Comparison of ENCODE assay signal across 9 mouse cellular contexts in genomic region chr7:142471884-142472570, GRCm38 (mm10). TPM values are rescaled to one million over a fixed set of nuclear protein-coding genes. Genes with fewer than 3 reads are reported as not detected.
A peak's percentile ranks its signal among the peaks of the same experiment; 100 is the strongest.
DNase-seq lines count a peak whose midpoint lies in the region; ATAC-seq and TF ChIP-seq lines count a peak whose summit lies in the region.
"Had no signal": no experiment of that assay in that cellular context is flagged by ENCODE, and none has a peak within 500 bp of the region (broad histone marks: within the 10 kb centered on the region; RNA-seq: fewer than 3 reads in every experiment).

No protein-coding gene starts in this region.

- 0 out of 2 replicates have a peak overlapping the region, but pooled peaks have one; percentile 12 for H3K27ac ChIP-seq in forebrain, embryonic 11.5 days (ENCODE audit: low read depth, low read length)
- no peak overlapping the region for H3K27ac ChIP-seq in forebrain, postnatal 0 days (ENCODE audit: low read depth, low read length)
- H3K27ac ChIP-seq in forebrain, embryonic 16.5 days (ENCODE audit: low read length): no peak overlapping the region
- peak overlapping the region; percentile 76 for H3K27ac ChIP-seq in limb, embryonic 11.5 days (replicated peaks; ENCODE audit: low read depth, low read length)

- H3K9ac ChIP-seq in forebrain, embryonic 11.5 days (ENCODE audit: low read length): peak overlapping the region; percentile 37; the same call in 1 of the 2 replicates
- H3K9ac ChIP-seq in forebrain, postnatal 0 days: no peak overlapping the region
- H3K9ac ChIP-seq in forebrain, embryonic 16.5 days (replicated peaks; ENCODE audit: low read depth, low read length): peak overlapping the region; percentile 22; the same call in 1 of the 2 replicates
- H3K9ac ChIP-seq in limb, embryonic 11.5 days (ENCODE audit: low read length): peak overlapping the region; percentile 62

- no peaks in the 10 kb centered on the region for H3K27me3 ChIP-seq in forebrain, embryonic 11.5 days (ENCODE audit: control insufficient read depth, insufficient read depth, low read length)
- no peaks in the 10 kb centered on the region for H3K27me3 ChIP-seq in forebrain, postnatal 0 days (ENCODE audit: insufficient read depth, low read length)
- no peaks in the 10 kb centered on the region for H3K27me3 ChIP-seq in forebrain, embryonic 16.5 days (replicated peaks; ENCODE audit: control insufficient read depth, insufficient read depth, low read length)
- no peaks in the 10 kb centered on the region for H3K27me3 ChIP-seq in limb, embryonic 11.5 days (ENCODE audit: control insufficient read depth, insufficient read depth, low read length)
- H3K27me3 ChIP-seq: CH12.LX had no signal

- TF ChIP-seq CTCF in forebrain, postnatal 0 days (IDR thresholded peaks at IDR 0.05; ENCODE audit: low read depth): no peak

- no peak overlapping the region for H3K4me3 ChIP-seq in forebrain, embryonic 11.5 days (ENCODE audit: low read depth, low read length)
- no peak overlapping the region for H3K4me3 ChIP-seq in forebrain, postnatal 0 days (ENCODE audit: low read depth, low read length)
- no peak overlapping the region for H3K4me3 ChIP-seq in forebrain, embryonic 16.5 days (replicated peaks; ENCODE audit: low read length)
- H3K4me3 ChIP-seq in limb, embryonic 11.5 days (ENCODE audit: low read depth, low read length): no peak overlapping the region

- H3K9me3 ChIP-seq in forebrain, embryonic 11.5 days (ENCODE audit: control insufficient read depth, low read length): no peaks in the 10 kb centered on the region
- no peaks in the 10 kb centered on the region for H3K9me3 ChIP-seq in forebrain, postnatal 0 days (ENCODE audit: low read length)
- H3K9me3 ChIP-seq in forebrain, embryonic 16.5 days (ENCODE audit: control insufficient read depth, low read length): no peaks in the 10 kb centered on the region
- no peaks in the 10 kb centered on the region for H3K9me3 ChIP-seq in limb, embryonic 11.5 days (ENCODE audit: control insufficient read depth, low read length)

- peaks cover 11% of the 10 kb centered on the region; the same call in 1 of the 2 replicates for H3K4me1 ChIP-seq in forebrain, embryonic 11.5 days (replicated peaks; ENCODE audit: control insufficient read depth, insufficient read depth, low read length)
- no peaks in the 10 kb centered on the region for H3K4me1 ChIP-seq in forebrain, postnatal 0 days (ENCODE audit: insufficient read depth)
- peaks cover 12% of the 10 kb centered on the region for H3K4me1 ChIP-seq in forebrain, embryonic 16.5 days (replicated peaks; ENCODE audit: control insufficient read depth, insufficient read depth, low read length)
- peaks cover 22% of the 10 kb centered on the region for H3K4me1 ChIP-seq in limb, embryonic 11.5 days (ENCODE audit: control insufficient read depth, insufficient read depth, low read length)

- H3K36me3 ChIP-seq in forebrain, embryonic 11.5 days (ENCODE audit: control insufficient read depth, insufficient read depth, low read length): no peaks in the 10 kb centered on the region
- H3K36me3 ChIP-seq in forebrain, postnatal 0 days (ENCODE audit: insufficient read depth): no peaks in the 10 kb centered on the region
- H3K36me3 ChIP-seq in forebrain, embryonic 16.5 days (ENCODE audit: control insufficient read depth, insufficient read depth): no peaks in the 10 kb centered on the region
- H3K36me3 ChIP-seq in limb, embryonic 11.5 days (ENCODE audit: control insufficient read depth, insufficient read depth, low read length): no peaks in the 10 kb centered on the region

- no peak for ATAC-seq in forebrain, embryonic 11.5 days (replicated peaks; ENCODE audit: low FRiP score)
- ATAC-seq in forebrain, postnatal 0 days: no peak
- no peak for ATAC-seq in forebrain, embryonic 16.5 days
- ATAC-seq in limb, embryonic 11.5 days (ENCODE audit: insufficient number of reproducible peaks, low FRiP score, low TSS enrichment, low read depth): no peak
- no peak for ATAC-seq in CD4-positive, CD25-positive, alpha-beta regulatory T cell, adult 4 months

- 42% methylated on average over 15 of the region's 15 CpGs for WGBS in forebrain, embryonic 11.5 days
- WGBS in forebrain, postnatal 0 days: 42% methylated on average over 15 of the region's 15 CpGs
- 40% methylated on average over 15 of the region's 15 CpGs for WGBS in forebrain, embryonic 16.5 days
- 26% methylated on average over 15 of the region's 15 CpGs for WGBS in limb, embryonic 11.5 days

- peak; percentile 54 for DNase-seq in forebrain, embryonic 11.5 days (ENCODE audit: low spot score)
- DNase-seq in forebrain, postnatal 0 days: no peak
- DNase-seq in 3T3-L1 (ENCODE audit: low read depth, low spot score): peak; percentile 17
- DNase-seq in limb, embryonic 11.5 days (ENCODE audit: low spot score): peak; percentile 36
- DNase-seq in spleen, adult 12 weeks (ENCODE audit: low spot score): no peak
- no peak for DNase-seq in left cerebral cortex, adult 18-20 months (ENCODE audit: low spot score in 2 of 2)

- no peak overlapping the region for H3K4me2 ChIP-seq in forebrain, embryonic 11.5 days (ENCODE audit: low read depth, low read length, severe bottlenecking)
- no peak overlapping the region for H3K4me2 ChIP-seq in forebrain, postnatal 0 days (ENCODE audit: low read depth)
- H3K4me2 ChIP-seq in forebrain, embryonic 16.5 days (ENCODE audit: low read length): no peak overlapping the region
- peak overlapping the region; percentile 22 for H3K4me2 ChIP-seq in limb, embryonic 11.5 days (ENCODE audit: low read depth, severe bottlenecking)

RNA-seq across cellular contexts. Expression of gene Lsp1, which starts 11.4 kb away (rescaled TPM):
- 8.7 and 9.8 TPM in 2 replicates for polyA plus RNA-seq in forebrain, embryonic 11.5 days (2014; fragmentation: Nextera tagmentation; extraction: Ambion mirVana)
- 5.7 and 7.9 TPM in 2 replicates for total RNA-seq in forebrain, postnatal 0 days (2014; rRNA removed)
- 5.5 and 6.4 TPM in 2 replicates for polyA plus RNA-seq in forebrain, postnatal 0 days (2015; fragmentation: Nextera tagmentation; extraction: Ambion mirVana)
- 3.5 and 5.5 TPM in 2 replicates for polyA plus RNA-seq in forebrain, embryonic 16.5 days (2015; fragmentation: Nextera tagmentation; extraction: Ambion mirVana)
- polyA plus RNA-seq in limb, embryonic 11.5 days (2014; fragmentation: Nextera tagmentation; extraction: Ambion mirVana): 22.8 and 23.3 TPM in 2 replicates
- total RNA-seq in left cerebral cortex, adult 18-20 months (2021): 1 to 10 TPM; 4.2 to 5.7 TPM
- polyA plus RNA-seq in CD4-positive, CD25-positive, alpha-beta regulatory T cell, adult 4 months (2017; shearing (Covaris generic)): 1,000 to 10,000 TPM; 1,098 to 1,582 TPM

RNA-seq across cellular contexts. Expression of gene Tnnt3, which starts 26.6 kb away (rescaled TPM):
- 1.00 and 1.0 TPM in 2 replicates for polyA plus RNA-seq in forebrain, embryonic 11.5 days (2014; fragmentation: Nextera tagmentation; extraction: Ambion mirVana)
- total RNA-seq in forebrain, postnatal 0 days (2014; rRNA removed): 1.2 and 1.6 TPM in 2 replicates
- polyA plus RNA-seq in forebrain, postnatal 0 days (2015; fragmentation: Nextera tagmentation; extraction: Ambion mirVana): 1.2 and 1.4 TPM in 2 replicates
- 0.73 and 1.2 TPM in 2 replicates for polyA plus RNA-seq in forebrain, embryonic 16.5 days (2015; fragmentation: Nextera tagmentation; extraction: Ambion mirVana)
- 8.0 and 10.8 TPM in 2 replicates for polyA plus RNA-seq in limb, embryonic 11.5 days (2014; fragmentation: Nextera tagmentation; extraction: Ambion mirVana)
- not detected for total RNA-seq in left cerebral cortex, adult 18-20 months (2021)
- polyA plus RNA-seq in CD4-positive, CD25-positive, alpha-beta regulatory T cell, adult 4 months (2017; shearing (Covaris generic)): 1 to 10 TPM; 2.5 to 5.7 TPM

RNA-seq across cellular contexts. Expression of gene Tnni2, which starts 30.4 kb away (rescaled TPM):
- 1.3 TPM in 1 of 2 replicates, not detected in the other for polyA plus RNA-seq in forebrain, embryonic 11.5 days (2014; fragmentation: Nextera tagmentation; extraction: Ambion mirVana)
- 0.33 and 2.8 TPM in 2 replicates for total RNA-seq in forebrain, postnatal 0 days (2014; rRNA removed)
- 0.21 and 1.5 TPM in 2 replicates for polyA plus RNA-seq in forebrain, postnatal 0 days (2015; fragmentation: Nextera tagmentation; extraction: Ambion mirVana)
- 0.89 TPM in 1 of 2 replicates, not detected in the other for polyA plus RNA-seq in forebrain, embryonic 16.5 days (2015; fragmentation: Nextera tagmentation; extraction: Ambion mirVana)
- 7.0 and 10.3 TPM in 2 replicates for polyA plus RNA-seq in limb, embryonic 11.5 days (2014; fragmentation: Nextera tagmentation; extraction: Ambion mirVana)
- total RNA-seq in left cerebral cortex, adult 18-20 months (2021): under 1 TPM in 1 of 2 experiments, not detected in 1; 0.44 TPM
- polyA plus RNA-seq in CD4-positive, CD25-positive, alpha-beta regulatory T cell, adult 4 months (2017; shearing (Covaris generic)): not detected

RNA-seq across cellular contexts. Expression of gene Syt8, which starts 37.4 kb away (rescaled TPM):
- not detected in 2 replicates for polyA plus RNA-seq in forebrain, embryonic 11.5 days (2014; fragmentation: Nextera tagmentation; extraction: Ambion mirVana)
- not detected in 2 replicates for total RNA-seq in forebrain, postnatal 0 days (2014; rRNA removed)
- polyA plus RNA-seq in forebrain, postnatal 0 days (2015; fragmentation: Nextera tagmentation; extraction: Ambion mirVana): not detected in 2 replicates
- not detected in 2 replicates for polyA plus RNA-seq in forebrain, embryonic 16.5 days (2015; fragmentation: Nextera tagmentation; extraction: Ambion mirVana)
- polyA plus RNA-seq in limb, embryonic 11.5 days (2014; fragmentation: Nextera tagmentation; extraction: Ambion mirVana): 0.62 TPM in 1 of 2 replicates, not detected in the other
- not detected for total RNA-seq in left cerebral cortex, adult 18-20 months (2021)
- not detected for polyA plus RNA-seq in CD4-positive, CD25-positive, alpha-beta regulatory T cell, adult 4 months (2017; shearing (Covaris generic))
- total RNA-seq: CH12.LX had no signal

Comparison
In these comparisons a context has a peak if more than half of its experiments do, and no peak if none do; other contexts are left out.
1. DNase-seq: peak in forebrain, embryonic 11.5 days (single experiment), 3T3-L1 (single experiment) and limb, embryonic 11.5 days (single experiment); none in forebrain, postnatal 0 days (single experiment), spleen, adult 12 weeks (single experiment) and left cerebral cortex, adult 18-20 months (0 of 2).
2. H3K27ac ChIP-seq: peak in forebrain, embryonic 11.5 days (single experiment) and limb, embryonic 11.5 days (single experiment); none in forebrain, postnatal 0 days (single experiment) and forebrain, embryonic 16.5 days (single experiment).
3. RNA of gene Lsp1, which starts 11.4 kb away (polyA plus RNA-seq): 1,098 to 1,582 TPM in CD4-positive, CD25-positive, alpha-beta regulatory T cell, adult 4 months; 22.8 to 23.3 TPM in limb, embryonic 11.5 days, 8.7 to 9.8 TPM in forebrain, embryonic 11.5 days, 5.5 to 6.4 TPM in forebrain, postnatal 0 days and 3.5 to 5.5 TPM in forebrain, embryonic 16.5 days; every median in the first group is over 10 times any median in the second.